Mouse (Mus musculus) intestine, embryonic 16.5 days (tissue): Measurements from ENCODE around the gene Hydin. TPM values are rescaled to one million over a fixed set of nuclear protein-coding genes. Genes with fewer than 3 reads are reported as not detected.
"Not testable (repeated sequence)": the region's sequence is repeated elsewhere in the genome, so short reads cannot be mapped to it uniquely, and the experiment has no call there.

Experiments used
- ATAC-seq: fragments of 200-750 bp; cut with Nextera tagmentation; 2 replicates; pipeline ENCODE4 v1.8.0; 2017; ENCODE audit warnings: moderate TSS enrichment, moderate library complexity
- H3K27ac ChIP-seq: fragments of 300-500 bp; sonication (generic); 2 replicates; pipeline ENCODE4 v1.5.1; 2014; ENCODE audit warnings: mild to moderate bottlenecking, low read length
- H3K27me3 ChIP-seq: fragments of 300-500 bp; sonication (generic); replicated peaks from 2 replicates; pipeline ENCODE4 v1.6.1; 2014; ENCODE audit warnings: low read length, control low read depth, mixed read lengths; ENCODE audit not compliant: control insufficient read depth, insufficient read depth
- H3K36me3 ChIP-seq: fragments of 300-500 bp; sonication (generic); 2 replicates; pipeline ENCODE4 v1.6.1; 2014; ENCODE audit warnings: low read length, control low read depth; ENCODE audit not compliant: control insufficient read depth, insufficient read depth
- H3K4me1 ChIP-seq: fragments of 300-500 bp; sonication (generic); 2 replicates; pipeline ENCODE4 v1.6.1; 2014; ENCODE audit warnings: low read length, control low read depth, mixed read lengths; ENCODE audit not compliant: control insufficient read depth, insufficient read depth
- H3K4me2 ChIP-seq: fragments of 300-500 bp; sonication (generic); 2 replicates; pipeline ENCODE4 v1.6.1; 2014; ENCODE audit warnings: low read depth, low read length, control low read depth
- H3K4me3 ChIP-seq: fragments of 300-500 bp; sonication (generic); 2 replicates; pipeline ENCODE4 v1.5.1; 2014; ENCODE audit warnings: mild to moderate bottlenecking, low read length
- H3K9ac ChIP-seq: fragments of 300-500 bp; sonication (generic); 2 replicates; pipeline ENCODE4 v1.6.1; 2014; ENCODE audit warnings: low read depth, low read length
- H3K9me3 ChIP-seq: fragments of 300-500 bp; sonication (generic); 2 replicates; pipeline ENCODE4 v1.6.1; 2016; ENCODE audit warnings: low read length, control low read depth; ENCODE audit not compliant: control insufficient read depth
- WGBS: fragments of 180-500 bp; shearing (Covaris S2); extraction: QIAGEN DNeasy Blood & Tissue Kit; methylation state at CpG from one replicate; pipeline ENCODE4 v1.1.7; 2014; 5-methylcytosine and 5-hydroxymethylcytosine counted together
- polyA plus RNA-seq: library from polyadenylated mRNA; unstranded; fragments of >200 nt; fragmentation: Nextera tagmentation; extraction: Ambion mirVana; gene quantifications from 2 replicates; pipeline ENCODE4 v1.2.1, GENCODE M21; 2015

The Hydin gene
- polyA plus RNA-seq, 1 experiment from 2014 or later: 0.06 TPM

- Histone ChIP-seq H3K4me3 (no peak overlapping the region), H3K27ac (no peak overlapping the region), H3K27me3 (no peaks in the 10 kb centered on the region), H3K36me3 (no peaks in the 10 kb centered on the region), H3K4me1 (no peaks in the 10 kb centered on the region), H3K9me3 (no peaks in the 10 kb centered on the region), H3K4me2 (no peak overlapping the region), H3K9ac (no peak overlapping the region)
- WGBS: 82% methylated on average over 5 of the region's 5 CpGs
- no peak for ATAC-seq
Observed at GRCm38 (mm10) chr8:110351909-110352308, 85.1 kb downstream of the Hydin start.

- H3K4me3 ChIP-seq: no peak overlapping the region
- H3K4me2 ChIP-seq: no peak overlapping the region
- H3K27ac ChIP-seq: no peak overlapping the region
- H3K9me3 ChIP-seq: no peaks in the 10 kb centered on the region
- H3K4me1 ChIP-seq: no peaks in the 10 kb centered on the region
- H3K27me3 ChIP-seq: no peaks in the 10 kb centered on the region
- no peak for ATAC-seq
- WGBS: 82% methylated on average over 4 of the region's 4 CpGs
- H3K36me3 ChIP-seq: no peaks in the 10 kb centered on the region
- H3K9ac ChIP-seq: no peak overlapping the region
Observed at GRCm38 (mm10) chr8:110362975-110363374, 96.2 kb downstream of the Hydin start.

GRCm38 (mm10) chr8:110372836-110373235 is 106.1 kb downstream of the Hydin start:
- Histone ChIP-seq H3K4me1 (no peaks in the 10 kb centered on the region), H3K4me2 (no peak overlapping the region), H3K9ac (no peak overlapping the region), H3K9me3 (no peaks in the 10 kb centered on the region), H3K27ac (no peak overlapping the region), H3K36me3 (no peaks in the 10 kb centered on the region), H3K27me3 (no peaks in the 10 kb centered on the region), H3K4me3 (no peak overlapping the region)
- ATAC-seq: no peak
- WGBS: 83% methylated on average over 13 of the region's 13 CpGs

- H3K9ac ChIP-seq: no peak overlapping the region
- 87% methylated on average over 4 of the region's 4 CpGs for WGBS
- ATAC-seq: no peak
Observed at GRCm38 (mm10) chr8:110373695-110374094, 106.9 kb downstream of the Hydin start.

DNA sequence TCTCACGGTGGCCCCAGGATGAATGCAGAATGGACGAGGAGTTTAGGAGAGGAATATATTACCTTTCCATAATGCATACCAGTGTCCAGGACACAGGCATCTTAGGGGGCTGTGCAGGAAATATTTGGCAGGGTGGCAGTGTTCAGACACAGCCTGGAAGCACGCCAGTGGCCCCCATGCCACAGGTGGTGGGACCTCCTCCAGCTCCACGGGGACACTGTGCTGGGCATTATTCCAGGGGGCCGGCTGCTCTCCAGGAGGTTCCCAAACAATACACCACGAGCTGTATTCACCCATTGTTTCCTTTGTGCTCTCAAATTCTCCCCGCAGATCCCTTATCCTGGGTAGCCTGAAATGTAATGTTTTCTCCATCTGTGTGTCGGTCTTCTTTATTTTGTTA is 116.0 kb downstream of the Hydin start:
- no peak for ATAC-seq
- Histone ChIP-seq H3K27me3 (no peaks in the 10 kb centered on the region), H3K4me1 (no peaks in the 10 kb centered on the region), H3K9me3 (no peaks in the 10 kb centered on the region), H3K4me2 (no peak overlapping the region), H3K9ac (no peak overlapping the region), H3K4me3 (no peak overlapping the region), H3K36me3 (no peaks in the 10 kb centered on the region), H3K27ac (no peak overlapping the region)
- 53% methylated on average over 8 of the region's 8 CpGs for WGBS

More at GRCm38 (mm10) chr8:110373695-110374094, 106.9 kb downstream of the Hydin start:
- Histone ChIP-seq H3K4me1 (no peaks in the 10 kb centered on the region), H3K36me3 (no peaks in the 10 kb centered on the region), H3K4me2 (no peak overlapping the region), H3K9me3 (no peaks in the 10 kb centered on the region), H3K4me3 (no peak overlapping the region), H3K27me3 (no peaks in the 10 kb centered on the region), H3K27ac (no peak overlapping the region)

DNA sequence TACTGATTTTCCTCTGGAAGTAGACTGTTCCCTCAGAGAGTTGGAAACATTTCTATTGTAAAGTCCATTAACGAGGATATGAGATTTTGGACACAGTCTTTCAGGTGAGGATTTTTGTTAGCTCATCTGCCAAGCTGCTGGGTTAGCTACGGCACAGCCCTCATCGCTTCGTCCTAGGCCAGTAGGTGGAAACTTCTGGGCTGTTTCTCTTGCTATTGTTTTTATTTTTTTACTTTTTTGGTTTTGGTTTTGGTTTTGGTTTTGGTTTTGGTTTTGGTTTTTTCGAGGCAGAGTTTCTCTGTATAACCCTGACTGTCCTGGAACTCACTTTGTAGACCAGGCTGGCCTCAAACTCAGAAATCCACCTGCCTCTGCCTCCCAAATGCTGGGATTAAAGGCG is 117.9 kb downstream of the Hydin start:
- not testable (repeated sequence) for H3K27me3 ChIP-seq, H3K4me1 ChIP-seq, H3K4me3 ChIP-seq, ATAC-seq, H3K9ac ChIP-seq, H3K9me3 ChIP-seq, H3K4me2 ChIP-seq, H3K36me3 ChIP-seq, H3K27ac ChIP-seq
- 92% methylated on average over 6 of the region's 6 CpGs for WGBS

GRCm38 (mm10) chr8:110395656-110396055 is 128.9 kb downstream of the Hydin start:
- no peaks in the 10 kb centered on the region for H3K4me1 ChIP-seq
- ATAC-seq: no peak
- no peak overlapping the region for H3K9ac ChIP-seq
- no peaks in the 10 kb centered on the region for H3K9me3 ChIP-seq
- no peak overlapping the region for H3K4me2 ChIP-seq
- H3K36me3 ChIP-seq: no peaks in the 10 kb centered on the region
- WGBS: 77% methylated on average over 4 of the region's 4 CpGs
- no peak overlapping the region for H3K4me3 ChIP-seq
- H3K27ac ChIP-seq: no peak overlapping the region
- H3K27me3 ChIP-seq: no peaks in the 10 kb centered on the region

GRCm38 (mm10) chr8:110400536-110400935 is 133.8 kb downstream of the Hydin start:
- ATAC-seq: no peak
- H3K36me3 ChIP-seq: no peaks in the 10 kb centered on the region

GRCm38 (mm10) chr8:110402311-110402710 is 135.5 kb downstream of the Hydin start:
- Histone ChIP-seq H3K4me3 (no peak overlapping the region), H3K4me1 (no peaks in the 10 kb centered on the region), H3K9me3 (no peaks in the 10 kb centered on the region), H3K9ac (no peak overlapping the region), H3K27me3 (no peaks in the 10 kb centered on the region), H3K27ac (no peak overlapping the region), H3K36me3 (no peaks in the 10 kb centered on the region), H3K4me2 (no peak overlapping the region)
- WGBS: 87% methylated on average over 6 of the region's 6 CpGs
- ATAC-seq: no peak

More at GRCm38 (mm10) chr8:110400536-110400935, 133.8 kb downstream of the Hydin start:
- Histone ChIP-seq H3K9me3 (no peaks in the 10 kb centered on the region), H3K4me3 (no peak overlapping the region), H3K9ac (no peak overlapping the region), H3K27ac (no peak overlapping the region), H3K27me3 (no peaks in the 10 kb centered on the region), H3K4me1 (no peaks in the 10 kb centered on the region), H3K4me2 (no peak overlapping the region)
- WGBS: 81% methylated on average over 6 of the region's 6 CpGs

DNA sequence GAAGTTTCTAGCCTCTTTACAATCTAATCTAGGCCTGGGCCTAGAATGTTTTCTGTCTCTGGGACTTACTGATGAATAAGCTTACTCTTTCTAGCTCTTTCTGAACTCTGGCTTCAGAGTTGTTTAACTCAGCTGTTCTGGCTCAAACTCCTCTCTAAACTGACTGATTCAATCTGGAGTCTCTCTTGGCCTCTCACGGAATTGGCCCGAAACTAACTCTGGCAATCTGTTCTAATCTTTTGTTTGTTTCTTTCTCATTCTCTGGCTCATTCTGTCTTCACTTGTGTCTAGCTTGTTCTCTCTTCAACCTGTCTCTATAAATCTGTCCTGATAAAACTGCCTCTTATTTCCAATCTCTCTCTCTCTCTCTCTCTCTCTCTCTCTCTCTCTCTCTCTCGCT is 137.7 kb downstream of the Hydin start:
- no peak overlapping the region for H3K4me3 ChIP-seq
- no peak overlapping the region for H3K27ac ChIP-seq
- no peaks in the 10 kb centered on the region for H3K36me3 ChIP-seq
- no peak overlapping the region for H3K4me2 ChIP-seq
- H3K27me3 ChIP-seq: no peaks in the 10 kb centered on the region
- H3K4me1 ChIP-seq: no peaks in the 10 kb centered on the region
- H3K9me3 ChIP-seq: no peaks in the 10 kb centered on the region
- 58% methylated on average over 3 of the region's 3 CpGs for WGBS
- ATAC-seq: no peak
- H3K9ac ChIP-seq: no peak overlapping the region
